Mouse (Mus musculus) adrenal gland, postnatal 4 days (tissue): ENCODE measurements around the gene Crx. TPM values are rescaled to one million over a fixed set of nuclear protein-coding genes. Genes with fewer than 3 reads are reported as not detected.

Experiments
- DNase-seq, 2 experiments: peaks; one replicate each; pipeline ENCODE4 v3.0.0; 2021 to 2022; ENCODE audit warnings: low spot score in 2 of 2, mixed read lengths in 2 of 2
- total RNA-seq, 2 experiments: library from RNA; stranded (reverse); gene quantifications; 2 replicates each; pipeline ENCODE4 v1.2.3; 2021

Crx gene
- total RNA-seq, 2 experiments from 2014 or later, result not detected

- no peak for DNase-seq
Measured at GRCm38 (mm10) chr7:15864104-15864503, 15.7 kb downstream of the Crx start.

GRCm38 (mm10) chr7:15859657-15860056 lies 20.1 kb downstream of the Crx start:
- DNase-seq, result no peak

GRCm38 (mm10) chr7:15839578-15839977 lies 40.2 kb downstream of the Crx start, which contains the start of gene Obox6:
TSS of gene Obox6 (minus strand) at chr7:15839678.
- no peak for DNase-seq

Other genes with a start within 250 kb of the Crx start
- not detected for gene Obox3, start 240.1 kb downstream of the Crx start, total RNA-seq
- not detected for gene Obox5, start 129.8 kb downstream of the Crx start, total RNA-seq
- gene Obox6, start 40.3 kb downstream of the Crx start, total RNA-seq, result not detected
- gene Crxos, start 2.6 kb upstream of the Crx start, total RNA-seq, result under 1 TPM; 0.54 to 0.81 TPM
- gene Selenow, start 42.4 kb upstream of the Crx start, total RNA-seq, result 100 to 1,000 TPM; 186 to 204 TPM
- 100 to 1,000 TPM; 238 to 243 TPM for gene Nop53, start 66.1 kb upstream of the Crx start, total RNA-seq
- 10 to 100 TPM; 71.9 to 77.5 TPM for gene Ehd2, start 87.6 kb upstream of the Crx start, total RNA-seq
- 10 to 100 TPM; 14.4 to 14.6 TPM for gene Bicra, start 168.0 kb upstream of the Crx start, total RNA-seq
- under 1 TPM; 0.22 to 0.23 TPM for gene Zfp541, start 181.8 kb upstream of the Crx start, total RNA-seq
- 100 to 1,000 TPM; 130 to 136 TPM for gene Napa, start 218.5 kb upstream of the Crx start, total RNA-seq
- gene Kptn, start 239.9 kb upstream of the Crx start, total RNA-seq, result 10 to 100 TPM; 29.1 to 29.3 TPM
- gene Slc8a2, start 249.9 kb upstream of the Crx start, total RNA-seq, result 1 to 10 TPM; 6.5 to 7.6 TPM